Mouse (Mus musculus): ENCODE results near the gene Mafb. TPM values are rescaled to one million over a fixed set of nuclear protein-coding genes. Genes with fewer than 3 reads are reported as not detected.
A peak's percentile ranks its signal among the peaks of the same experiment; 100 is the strongest.

Mafb gene
- total RNA-seq (2014; rRNA removed): 17.0 and 22.3 TPM in 2 replicates
- polyA plus RNA-seq (2012; rRNA removed): 6.3 and 10.3 TPM in 2 replicates

- Histone ChIP-seq H3K36me3 (ENCODE audit: control insufficient read depth, insufficient read depth, low read length) (peaks cover 15% of the 10 kb centered on the region; the same call in 1 of the 2 replicates), H3K4me3 (ENCODE audit: insufficient read depth, low read depth, low read length) (peak within 1 kb of the TSS; percentile 89), H3K27ac (replicated peaks; ENCODE audit: insufficient read depth, low read depth, low read length) (peak within 1 kb of the TSS; percentile 82), H3K9ac (ENCODE audit: low read depth, low read length) (peak within 1 kb of the TSS; percentile 94), H3K27me3 (ENCODE audit: control insufficient read depth, insufficient read depth, low read length) (peaks cover 6% of the 10 kb centered on the region; the same call in 1 of the 2 replicates), H3K4me1 (ENCODE audit: control insufficient read depth, insufficient read depth, low read length) (no peaks in the 10 kb centered on the region; the same call in 1 of the 2 replicates), H3K79me2 (ENCODE audit: control insufficient read depth, insufficient read depth, low read length) (peaks cover 9% of the 10 kb centered on the region)
- no peak for TF ChIP-seq CTCF (IDR thresholded peaks at IDR 0.05; ENCODE audit: low read depth, low read length)
- peak; percentile 100 for TF ChIP-seq POLR2A (IDR thresholded peaks at IDR 0.05; ENCODE audit: extremely low read depth, insufficient read depth, low read length)
- peak; percentile 80 for DNase-seq (ENCODE audit: extremely low read depth, low read depth, low spot score)
- WGBS: 1% methylated on average over 32 of the region's 37 CpGs
These were observed at the start of gene Mafb for GRCm38 (mm10) chr2:160366980-160367338. Gene Mafb (minus strand): TSS chr2:160367065.

GRCm38 (mm10) chr2:160415161-160415560 lies 48.3 kb upstream of the Mafb start:
- peak; percentile 48 for DNase-seq (ENCODE audit: extremely low read depth, low read depth, low spot score)
- 25% methylated on average over 8 of the region's 8 CpGs for WGBS
- Histone ChIP-seq H3K9ac (ENCODE audit: low read depth, low read length) (no peak overlapping the region), H3K4me1 (ENCODE audit: control insufficient read depth, insufficient read depth, low read length) (no peaks in the 10 kb centered on the region), H3K79me2 (ENCODE audit: control insufficient read depth, insufficient read depth, low read length) (no peaks in the 10 kb centered on the region), H3K27ac (replicated peaks; ENCODE audit: insufficient read depth, low read depth, low read length) (no peak overlapping the region), H3K4me3 (ENCODE audit: insufficient read depth, low read depth, low read length) (no peak overlapping the region), H3K36me3 (ENCODE audit: control insufficient read depth, insufficient read depth, low read length) (no peaks in the 10 kb centered on the region), H3K27me3 (ENCODE audit: control insufficient read depth, insufficient read depth, low read length) (no peaks in the 10 kb centered on the region)
- TF ChIP-seq CTCF (IDR thresholded peaks at IDR 0.05; ENCODE audit: low read depth, low read length) (no peak), POLR2A (IDR thresholded peaks at IDR 0.05; ENCODE audit: extremely low read depth, insufficient read depth, low read length) (no peak)

GRCm38 (mm10) chr2:160414736-160415135 lies 47.9 kb upstream of the Mafb start:
- no peaks in the 10 kb centered on the region for H3K27me3 ChIP-seq (ENCODE audit: control insufficient read depth, insufficient read depth, low read length)
- no peak overlapping the region for H3K27ac ChIP-seq (replicated peaks; ENCODE audit: insufficient read depth, low read depth, low read length)
- WGBS: 79% methylated on average over 11 of the region's 11 CpGs
- H3K9ac ChIP-seq (ENCODE audit: low read depth, low read length): no peak overlapping the region
- H3K79me2 ChIP-seq (ENCODE audit: control insufficient read depth, insufficient read depth, low read length): no peaks in the 10 kb centered on the region
- TF ChIP-seq CTCF (IDR thresholded peaks at IDR 0.05; ENCODE audit: low read depth, low read length): no peak
- TF ChIP-seq POLR2A (IDR thresholded peaks at IDR 0.05; ENCODE audit: extremely low read depth, insufficient read depth, low read length): no peak
- H3K4me3 ChIP-seq (ENCODE audit: insufficient read depth, low read depth, low read length): no peak overlapping the region
- no peak for DNase-seq (ENCODE audit: extremely low read depth, low read depth, low spot score)
- no peaks in the 10 kb centered on the region for H3K36me3 ChIP-seq (ENCODE audit: control insufficient read depth, insufficient read depth, low read length)
- H3K4me1 ChIP-seq (ENCODE audit: control insufficient read depth, insufficient read depth, low read length): no peaks in the 10 kb centered on the region

- Histone ChIP-seq H3K27me3 (ENCODE audit: control insufficient read depth, insufficient read depth, low read length) (no peaks in the 10 kb centered on the region), H3K9ac (ENCODE audit: low read depth, low read length) (no peak overlapping the region), H3K4me3 (ENCODE audit: insufficient read depth, low read depth, low read length) (no peak overlapping the region), H3K79me2 (ENCODE audit: control insufficient read depth, insufficient read depth, low read length) (no peaks in the 10 kb centered on the region), H3K27ac (replicated peaks; ENCODE audit: insufficient read depth, low read depth, low read length) (no peak overlapping the region), H3K36me3 (ENCODE audit: control insufficient read depth, insufficient read depth, low read length) (no peaks in the 10 kb centered on the region), H3K4me1 (ENCODE audit: control insufficient read depth, insufficient read depth, low read length) (no peaks in the 10 kb centered on the region)
- no peak for DNase-seq (ENCODE audit: extremely low read depth, low read depth, low spot score)
- 90% methylated on average over 5 of the region's 5 CpGs for WGBS
- TF ChIP-seq POLR2A (IDR thresholded peaks at IDR 0.05; ENCODE audit: extremely low read depth, insufficient read depth, low read length): no peak
- TF ChIP-seq CTCF (IDR thresholded peaks at IDR 0.05; ENCODE audit: low read depth, low read length): peak; percentile 48; the same call in 1 of the 2 replicates
These were observed 47.1 kb upstream of the Mafb start for GRCm38 (mm10) chr2:160413982-160414381.

- H3K27ac ChIP-seq (replicated peaks; ENCODE audit: insufficient read depth, low read depth, low read length): no peak overlapping the region
- no peak for DNase-seq (ENCODE audit: extremely low read depth, low read depth, low spot score)
- TF ChIP-seq CTCF (IDR thresholded peaks at IDR 0.05; ENCODE audit: low read depth, low read length) (no peak), POLR2A (IDR thresholded peaks at IDR 0.05; ENCODE audit: extremely low read depth, insufficient read depth, low read length) (no peak)
- H3K27me3 ChIP-seq (ENCODE audit: control insufficient read depth, insufficient read depth, low read length): no peaks in the 10 kb centered on the region
- no peaks in the 10 kb centered on the region for H3K4me1 ChIP-seq (ENCODE audit: control insufficient read depth, insufficient read depth, low read length)
- H3K79me2 ChIP-seq (ENCODE audit: control insufficient read depth, insufficient read depth, low read length): no peaks in the 10 kb centered on the region
- 70% methylated on average over 12 of the region's 12 CpGs for WGBS
- no peak overlapping the region for H3K4me3 ChIP-seq (ENCODE audit: insufficient read depth, low read depth, low read length)
- H3K9ac ChIP-seq (ENCODE audit: low read depth, low read length): no peak overlapping the region
- no peaks in the 10 kb centered on the region for H3K36me3 ChIP-seq (ENCODE audit: control insufficient read depth, insufficient read depth, low read length)
These were observed 46.2 kb upstream of the Mafb start for GRCm38 (mm10) chr2:160413055-160413454.

GRCm38 (mm10) chr2:160411431-160411830 lies 44.6 kb upstream of the Mafb start:
- TF ChIP-seq CTCF (IDR thresholded peaks at IDR 0.05; ENCODE audit: low read depth, low read length) (no peak), POLR2A (IDR thresholded peaks at IDR 0.05; ENCODE audit: extremely low read depth, insufficient read depth, low read length) (no peak)
- WGBS: 53% methylated on average over 7 of the region's 7 CpGs
- no peak for DNase-seq (ENCODE audit: extremely low read depth, low read depth, low spot score)

More at GRCm38 (mm10) chr2:160411431-160411830, 44.6 kb upstream of the Mafb start:
- no peaks in the 10 kb centered on the region for H3K27me3 ChIP-seq (ENCODE audit: control insufficient read depth, insufficient read depth, low read length)
- no peaks in the 10 kb centered on the region for H3K4me1 ChIP-seq (ENCODE audit: control insufficient read depth, insufficient read depth, low read length)
- no peaks in the 10 kb centered on the region for H3K79me2 ChIP-seq (ENCODE audit: control insufficient read depth, insufficient read depth, low read length)
- no peak overlapping the region for H3K9ac ChIP-seq (ENCODE audit: low read depth, low read length)
- H3K36me3 ChIP-seq (ENCODE audit: control insufficient read depth, insufficient read depth, low read length): no peaks in the 10 kb centered on the region
- H3K4me3 ChIP-seq (ENCODE audit: insufficient read depth, low read depth, low read length): no peak overlapping the region
- H3K27ac ChIP-seq (replicated peaks; ENCODE audit: insufficient read depth, low read depth, low read length): no peak overlapping the region
